Mouse (Mus musculus) heart, postnatal 4 days (tissue): ENCODE data around the gene Ptger2. TPM values are rescaled to one million over a fixed set of nuclear protein-coding genes. Genes with fewer than 3 reads are reported as not detected.

Experiments used
- DNase-seq: peaks from one replicate; pipeline ENCODE4 v3.0.0; 2021
- microRNA-seq, 2 experiments: library from miRNA; unstranded; fragments of <30 nt; microRNA quantifications; one replicate each; pipeline ENCODE4 v1.2.0; 2021 to 2022
- total RNA-seq, 2 experiments: library from RNA; stranded (reverse); gene quantifications; 2 replicates each; pipeline ENCODE4 v1.2.3; 2021

The Ptger2 gene
- total RNA-seq, 2 experiments from 2014 or later: 0.14 to 0.17 TPM

DNA sequence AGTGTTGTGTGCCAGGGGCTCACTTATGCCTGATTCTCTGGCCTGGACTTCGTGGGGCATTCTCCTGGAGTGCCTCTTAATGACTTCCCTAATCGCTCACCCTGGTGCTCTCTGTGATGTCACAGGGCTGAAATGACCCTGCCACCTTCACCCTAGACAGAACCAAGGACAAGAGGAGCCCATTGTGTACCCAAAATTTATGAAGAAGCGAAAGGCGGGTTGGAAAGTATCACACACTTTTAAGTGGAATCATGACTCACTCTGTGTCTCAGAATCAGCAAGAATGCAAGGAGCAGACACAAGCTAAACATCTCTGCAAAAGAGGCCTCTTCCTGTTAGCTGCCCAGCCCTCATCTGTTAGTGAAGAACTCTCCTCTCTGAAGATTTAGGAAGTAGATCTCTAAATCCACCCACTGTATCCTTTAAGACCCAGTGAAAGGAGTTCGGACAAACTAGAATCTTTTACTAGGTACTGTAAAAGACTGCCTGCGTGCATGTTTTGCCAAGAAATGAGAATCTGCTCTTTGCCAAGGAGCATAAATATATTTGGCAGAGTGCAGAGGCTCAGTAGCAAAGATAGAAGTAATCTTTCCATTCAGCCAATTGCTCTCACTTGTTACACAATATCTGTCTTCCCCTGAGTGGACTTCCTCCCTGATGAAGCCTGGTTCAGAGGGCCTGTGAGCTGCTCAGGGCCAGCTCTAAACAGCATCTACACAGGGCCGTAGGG lies 61.9 kb downstream of the Ptger2 start:
- DNase-seq: peak; percentile 12

DNA sequence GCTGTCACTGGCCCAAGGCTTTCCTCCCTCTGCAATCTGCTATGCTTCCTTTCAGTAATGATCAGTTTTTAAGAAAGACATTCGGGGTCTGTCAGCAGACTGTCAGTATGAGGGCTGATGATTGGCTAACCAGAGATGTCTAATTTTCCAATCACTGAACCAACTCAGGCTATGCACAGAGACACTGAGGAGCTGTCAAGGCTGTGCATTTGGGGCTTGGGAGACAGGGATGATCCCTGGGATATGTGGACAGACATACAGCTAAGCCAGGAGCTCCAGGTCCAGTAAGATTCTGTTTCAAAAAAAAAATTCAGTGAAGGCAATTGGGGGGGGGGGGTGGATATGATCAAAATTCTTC lies 62.4 kb downstream of the Ptger2 start:
- DNase-seq: no peak

DNA sequence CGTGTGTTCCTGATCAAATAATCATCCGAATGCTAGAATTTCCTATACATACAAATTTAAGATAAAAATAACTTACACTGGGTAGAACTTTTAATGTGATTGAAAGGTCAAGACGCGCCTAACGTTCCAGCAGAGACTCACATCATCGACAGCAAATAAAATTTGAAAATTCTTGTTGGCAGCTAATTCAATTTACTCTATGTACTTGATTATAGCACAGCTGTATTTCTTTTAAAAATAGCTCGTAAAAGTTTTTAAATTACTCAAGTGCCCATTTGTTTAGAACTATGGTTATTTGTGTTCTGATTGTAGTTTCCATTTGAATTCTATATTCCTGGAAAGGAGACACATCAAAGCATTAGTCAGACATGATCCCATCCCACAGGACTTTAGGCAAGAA lies 63.1 kb downstream of the Ptger2 start:
- DNase-seq: no peak

Small RNA genes within 50 kb of the gene (microRNA-seq; reads per million reads assigned to microRNA genes)
- 0 reads per million in 2 experiments for gene Mir327

Other genes starting within 250 kb of the Ptger2 start
- gene Gm8267, start 237.9 kb upstream of the Ptger2 start, total RNA-seq: not detected
- not detected for gene Ptgdr, start 128.8 kb upstream of the Ptger2 start, total RNA-seq
- 1 to 10 TPM; 4.9 to 5.5 TPM for gene Gpr137c, start 231.5 kb downstream of the Ptger2 start, total RNA-seq
- 10 to 100 TPM; 12.0 to 13.0 TPM for gene Txndc16, start 232.1 kb downstream of the Ptger2 start, total RNA-seq